Mouse (Mus musculus): ENCODE data around the gene Pigq.
A peak's percentile ranks its signal among the peaks of the same experiment; 100 is the strongest.

Gene Pigq

DNA sequence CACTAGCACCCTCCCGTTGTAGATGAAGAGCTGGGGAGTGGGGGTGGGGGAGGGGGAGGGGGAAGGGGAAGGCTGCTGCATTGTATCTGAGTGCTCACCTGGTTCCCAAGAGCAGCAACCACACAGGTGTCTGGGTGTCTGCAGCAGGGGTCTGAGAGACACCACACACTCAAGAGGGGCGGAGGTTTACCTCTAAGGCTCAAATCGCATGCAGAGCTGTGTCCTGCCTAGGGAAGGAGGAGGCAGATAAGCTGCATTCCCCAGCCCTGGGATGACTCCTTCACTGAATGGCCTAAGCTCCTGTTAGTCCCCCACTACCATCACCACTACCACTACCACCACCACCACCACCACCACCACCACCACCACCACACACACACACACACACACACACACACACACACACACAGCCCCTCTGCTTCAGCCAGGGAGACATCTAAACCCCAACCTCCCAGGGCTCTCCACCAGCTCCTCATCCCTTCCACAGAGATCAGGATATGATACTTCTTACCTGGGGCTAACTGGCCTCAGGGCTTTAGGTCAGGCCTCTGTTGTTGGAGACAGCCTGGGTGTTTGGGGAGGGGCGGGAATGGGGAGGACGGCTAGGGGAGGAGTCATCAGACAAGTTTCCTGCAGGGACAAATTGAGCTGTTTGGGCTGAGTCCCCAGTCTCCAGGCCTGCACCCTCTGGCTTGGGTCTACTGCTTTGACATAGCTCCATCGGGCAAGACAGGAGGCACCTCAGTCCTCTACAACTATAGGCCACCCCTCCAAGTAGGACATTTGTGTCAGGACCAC is at the start of gene Pigq, which contains the start of gene Nhlrc4:
Gene Pigq (minus strand): TSS at position 571 of the 798 bp plus-strand sequence.
Gene Nhlrc4 (minus strand): TSS at position 596 of the 798 bp plus-strand sequence.
- no peak for DNase-seq (ENCODE audit: low spot score in 2 of 2)

DNA sequence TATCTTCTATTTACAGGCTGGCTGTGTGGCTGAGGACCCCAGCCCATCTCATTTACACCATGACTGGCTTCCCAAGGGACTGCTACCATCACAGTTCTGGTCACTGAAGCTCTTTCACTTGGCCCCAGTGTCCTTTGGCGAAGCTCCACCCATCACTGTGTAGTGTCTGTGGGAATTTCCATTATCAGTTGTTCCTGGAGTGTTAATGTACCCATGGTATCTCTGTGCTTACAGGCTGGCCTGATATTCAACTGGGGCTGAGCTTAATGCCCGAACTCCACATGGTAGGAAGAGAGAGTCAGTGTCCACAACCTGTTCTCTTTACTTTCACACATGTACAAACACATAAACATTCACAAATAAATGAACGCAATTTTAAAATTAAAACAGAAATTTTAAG is 48.8 kb upstream of the Pigq start:
- no peak for DNase-seq (ENCODE audit: low spot score in 2 of 2)

DNA sequence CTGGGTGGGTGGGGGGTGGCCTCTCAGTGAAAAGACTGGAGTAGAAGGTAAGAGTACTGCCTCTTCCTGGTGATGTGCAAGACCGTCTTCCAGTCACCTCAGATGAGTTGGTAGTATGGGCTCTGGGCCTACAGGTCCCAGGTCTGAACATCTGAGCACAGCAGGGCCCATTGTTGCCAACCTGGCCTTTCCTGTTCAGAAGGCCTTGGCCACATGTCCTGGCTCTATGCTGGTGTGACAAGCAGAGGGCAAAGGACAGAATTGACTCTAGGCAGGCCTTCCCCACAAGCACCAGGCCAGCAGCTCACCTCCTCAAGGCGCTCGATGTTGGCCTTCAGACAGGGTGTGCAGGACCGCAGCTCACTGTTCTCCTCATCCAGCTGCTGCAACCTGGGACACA is 47.5 kb upstream of the Pigq start:
- DNase-seq (ENCODE audit: low spot score in 2 of 2), result no peak

- DNase-seq (ENCODE audit: low spot score in 2 of 2), result no peak
Measured at GRCm38 (mm10) chr17:25990331-25990730, 45.6 kb upstream of the Pigq start.

GRCm38 (mm10) chr17:25985306-25986294 is 40.9 kb upstream of the Pigq start, which contains the start of gene Capn15:
Gene Capn15, minus strand, starts transcription at chr17:25985796.
- DNase-seq (ENCODE audit: low spot score in 2 of 2), result peak; percentile 95 to 97

DNA sequence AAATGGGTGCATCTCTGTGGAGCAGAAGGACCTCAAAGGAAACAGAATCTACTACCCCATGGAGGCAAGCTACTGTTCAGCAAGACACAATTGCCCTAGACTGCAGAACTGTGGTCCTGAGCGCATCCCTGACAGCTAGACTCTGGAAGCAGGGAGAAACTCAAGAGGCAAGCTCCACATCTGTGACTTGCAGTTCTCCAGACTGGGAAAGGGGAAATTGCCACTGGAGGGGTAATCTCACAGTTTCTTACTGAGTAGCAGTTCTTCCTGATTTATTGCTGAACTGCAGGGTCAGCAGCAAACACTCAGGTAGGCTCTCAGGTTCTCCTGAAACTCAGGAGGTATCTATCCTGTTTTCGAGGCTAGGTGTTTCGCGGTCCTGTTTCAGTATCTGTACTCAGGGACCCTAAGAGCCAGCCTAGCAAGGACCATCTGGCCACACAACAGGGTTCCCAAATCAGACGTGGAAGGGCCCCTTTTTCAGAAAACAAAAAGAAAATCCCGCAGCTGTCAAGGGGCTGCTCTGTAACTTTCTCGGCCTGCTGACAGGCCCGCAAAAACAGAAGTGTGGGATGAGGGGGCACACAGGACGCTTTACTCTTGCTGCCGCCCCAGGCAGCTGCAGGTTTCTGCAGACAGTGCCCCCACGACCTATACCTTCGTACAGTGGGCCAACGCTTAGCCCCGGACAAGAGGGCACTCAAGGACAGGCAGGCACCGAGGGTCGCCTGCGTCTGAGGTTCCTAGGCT is 40.0 kb upstream of the Pigq start:
- no peak for DNase-seq (ENCODE audit: low spot score in 2 of 2)

DNA sequence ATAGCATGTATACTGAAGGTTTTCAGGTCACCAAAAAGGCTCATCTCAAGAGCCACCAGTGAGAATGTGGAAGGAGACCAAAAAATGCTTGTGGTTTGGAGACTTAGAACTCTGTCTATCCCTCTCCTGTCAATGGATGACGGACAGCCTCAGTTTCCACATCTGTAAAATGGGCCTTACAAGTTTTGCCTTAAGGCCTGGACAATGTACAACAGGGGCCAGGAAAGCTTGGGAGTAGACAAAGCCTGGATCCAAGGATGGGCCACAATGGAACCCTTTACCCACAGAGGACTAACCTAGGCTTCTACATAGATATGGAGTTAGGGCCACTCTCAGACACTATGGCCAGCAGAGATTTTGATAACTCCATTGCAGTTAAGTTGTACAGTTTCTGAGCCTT is 39.3 kb upstream of the Pigq start:
- DNase-seq (ENCODE audit: low spot score in 2 of 2), result no peak

DNA sequence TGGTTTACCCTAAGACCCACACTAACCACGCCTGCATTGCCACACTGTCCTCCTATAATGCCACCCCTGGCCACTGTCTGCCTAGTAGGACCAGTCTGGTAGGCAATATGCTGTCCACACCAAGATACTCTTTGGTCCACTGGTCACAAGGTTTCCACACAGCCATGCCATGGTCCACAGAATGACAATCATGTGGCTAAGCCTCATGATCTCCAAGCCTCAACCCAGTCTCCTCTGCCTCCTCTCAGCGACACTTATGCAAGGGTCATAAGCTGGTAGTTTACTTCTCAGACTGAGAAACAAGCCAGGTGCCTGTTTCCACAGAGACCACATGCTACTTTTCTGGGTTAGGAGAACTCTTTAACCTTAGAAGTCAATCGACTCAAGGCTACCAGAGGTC is 38.2 kb upstream of the Pigq start:
- DNase-seq (ENCODE audit: low spot score in 2 of 2), result no peak

GRCm38 (mm10) chr17:25980854-25981253 is 36.1 kb upstream of the Pigq start:
- DNase-seq (ENCODE audit: low spot score in 2 of 2), result peak; percentile 29 to 49

DNA sequence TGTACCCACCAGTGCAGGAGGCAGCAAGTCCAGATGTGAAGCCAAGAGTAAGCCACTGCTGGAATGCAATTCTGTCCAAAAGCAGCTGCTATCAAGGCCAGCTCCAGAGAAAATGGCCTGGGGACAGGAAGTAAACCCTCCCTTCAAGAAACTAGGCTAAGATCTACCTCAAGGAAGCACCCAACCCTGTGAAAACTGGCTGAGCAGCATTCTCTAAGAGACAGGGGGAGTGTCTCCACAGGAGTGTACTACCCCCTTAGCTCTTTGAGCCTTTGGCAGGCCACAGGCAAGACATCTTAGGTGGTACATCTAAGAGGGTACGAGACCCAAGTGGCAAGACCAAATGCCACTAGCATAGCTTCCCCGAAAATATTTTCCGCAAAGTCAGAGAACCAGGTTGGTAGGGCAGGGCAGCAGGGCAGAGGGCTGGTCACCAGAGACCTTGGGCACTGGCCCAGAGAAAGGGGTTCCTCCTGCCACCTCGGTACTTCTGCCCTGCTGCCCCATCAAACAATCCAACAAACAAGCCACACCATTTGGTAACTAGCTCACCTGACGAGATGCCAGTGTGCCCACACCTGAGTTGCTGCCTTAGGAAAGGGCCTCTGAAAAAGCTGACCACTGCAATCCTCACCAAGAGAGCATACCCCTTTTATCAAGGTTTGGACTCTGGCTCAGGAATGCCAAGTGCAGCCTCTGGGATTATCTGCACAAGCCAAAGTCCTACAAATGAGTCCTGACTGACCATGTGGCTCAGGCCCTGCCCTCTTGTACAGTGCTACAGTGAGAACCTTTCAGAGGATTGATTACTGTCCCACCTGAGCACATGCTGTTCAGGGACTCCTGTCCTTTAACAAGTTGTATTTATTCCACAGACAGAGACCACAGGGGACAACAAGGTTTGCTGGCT is 35.3 kb upstream of the Pigq start:
- no peak for DNase-seq (ENCODE audit: low spot score in 2 of 2)

DNA sequence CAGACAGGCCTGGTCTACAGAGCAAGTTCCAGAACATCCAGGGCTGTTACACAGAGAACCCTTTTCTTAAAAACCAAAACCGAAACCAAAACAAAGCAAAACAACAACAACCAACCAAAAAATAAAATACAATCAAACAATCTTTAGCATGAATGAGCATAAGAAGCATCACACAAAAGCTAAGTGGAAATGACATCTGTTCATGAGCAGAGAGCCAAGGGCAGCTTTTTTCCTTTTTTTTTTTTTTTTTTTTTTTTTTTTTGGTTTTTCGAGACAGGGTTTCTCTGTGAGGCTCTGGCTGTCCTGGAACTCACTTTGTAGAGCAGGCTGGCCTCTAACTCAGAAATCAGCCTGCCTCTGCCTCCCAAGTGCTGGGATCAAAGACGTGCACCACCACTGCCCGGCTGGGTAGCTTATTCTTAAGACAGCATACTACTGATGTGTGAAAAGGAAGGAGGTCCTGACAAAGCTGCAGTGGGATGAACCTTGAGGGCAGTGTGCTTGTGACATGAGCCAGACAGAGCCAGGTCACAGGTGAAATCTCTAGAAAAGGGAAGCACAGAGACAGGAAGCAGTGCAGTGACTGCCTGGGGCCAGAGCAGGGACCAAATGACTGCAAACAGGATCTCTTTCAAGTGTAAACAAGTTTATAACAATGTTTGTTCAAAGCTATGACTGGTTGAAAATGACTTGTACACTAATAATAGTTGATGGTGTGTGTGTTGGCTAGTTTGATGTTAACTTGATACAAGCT is 26.4 kb upstream of the Pigq start:
- no peak for DNase-seq (ENCODE audit: low spot score in 2 of 2)

DNA sequence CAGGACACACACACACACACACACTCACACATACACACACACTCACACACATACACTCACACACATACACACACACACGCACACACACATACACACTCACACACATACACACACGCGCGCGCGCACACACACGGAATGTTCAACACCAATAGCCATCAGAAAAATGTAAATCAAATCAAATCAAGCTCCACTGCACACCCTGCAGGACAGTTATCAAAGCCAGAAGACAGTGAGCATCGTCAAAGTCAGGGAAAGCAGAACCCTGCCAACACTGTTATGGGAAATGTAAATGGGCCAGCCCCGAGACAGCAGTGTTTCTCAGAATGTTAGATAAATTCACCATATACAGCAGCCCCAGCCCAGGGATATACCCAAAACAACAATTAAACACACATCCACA is 25.7 kb upstream of the Pigq start:
- DNase-seq (ENCODE audit: low spot score in 2 of 2), result no peak

DNA sequence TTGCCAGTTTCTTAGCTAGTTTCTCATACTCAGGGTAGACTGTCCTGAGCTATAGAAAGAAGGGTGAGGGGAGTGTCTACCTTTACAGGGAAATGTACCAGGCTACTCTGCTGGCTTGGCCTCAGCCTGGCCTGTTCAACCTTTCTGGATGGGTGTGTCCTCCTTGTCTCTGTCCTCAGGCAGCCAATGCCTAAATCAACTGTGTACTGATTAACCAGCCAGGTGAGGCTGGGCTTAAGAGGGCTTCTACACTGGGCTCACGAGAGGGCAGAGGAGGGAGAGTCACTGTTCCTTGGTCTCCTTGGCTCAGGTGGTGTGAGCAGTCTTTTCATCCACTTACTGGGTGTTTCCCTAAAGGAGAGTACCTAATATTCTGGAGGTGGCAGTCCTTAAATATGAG is 23.4 kb upstream of the Pigq start:
- no peak for DNase-seq (ENCODE audit: low spot score in 2 of 2)

GRCm38 (mm10) chr17:25967652-25968051 is 22.9 kb upstream of the Pigq start:
- DNase-seq (ENCODE audit: low spot score in 2 of 2), result no peak

GRCm38 (mm10) chr17:25964271-25964670 is 19.5 kb upstream of the Pigq start:
- DNase-seq (ENCODE audit: low spot score in 2 of 2), result no peak

DNA sequence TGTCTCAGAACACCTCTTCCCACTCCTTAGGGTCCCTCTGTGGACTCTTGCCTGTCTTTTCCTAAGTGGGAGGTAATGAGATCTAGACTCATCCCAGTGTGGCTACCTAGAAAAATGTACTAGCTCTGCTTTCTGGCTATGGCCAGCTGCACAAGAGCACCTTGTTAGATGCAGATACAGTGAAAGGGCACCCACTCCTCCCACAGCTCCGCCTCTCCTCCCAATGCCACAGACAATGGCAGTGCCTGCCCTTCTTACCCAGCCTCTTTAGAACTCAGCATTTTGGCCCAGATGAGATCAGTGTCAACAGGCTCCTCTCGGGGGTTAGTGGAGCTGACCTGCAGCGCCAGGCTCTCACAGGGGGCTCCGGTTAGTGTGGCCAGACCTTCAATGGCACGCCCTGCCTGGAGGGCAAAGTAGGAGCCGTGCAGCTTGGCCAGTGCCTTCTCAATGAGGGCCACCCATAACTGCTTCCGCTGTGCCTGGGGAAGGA is 17.7 kb upstream of the Pigq start:
- no peak for DNase-seq (ENCODE audit: low spot score in 2 of 2)

DNA sequence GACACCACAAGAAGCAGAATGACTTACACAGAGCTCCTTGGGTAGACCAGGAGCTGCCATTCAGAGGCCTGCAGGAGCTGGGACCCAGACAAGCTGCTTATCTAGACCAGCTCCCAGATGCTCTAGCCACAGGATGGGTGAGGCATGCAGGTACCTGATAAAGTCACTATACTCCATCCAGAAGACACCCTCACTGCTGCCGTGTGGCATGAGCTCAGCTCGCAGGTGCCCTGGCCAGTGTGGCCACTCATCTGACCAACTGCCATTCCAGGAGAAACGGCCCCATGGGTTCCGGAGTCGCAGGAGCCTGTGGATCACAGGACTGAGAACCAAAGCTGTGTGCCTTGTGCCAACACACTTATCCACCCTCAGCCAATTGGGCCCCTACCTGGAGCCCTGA is 16.8 kb upstream of the Pigq start:
- no peak for DNase-seq (ENCODE audit: low spot score in 2 of 2)

DNA sequence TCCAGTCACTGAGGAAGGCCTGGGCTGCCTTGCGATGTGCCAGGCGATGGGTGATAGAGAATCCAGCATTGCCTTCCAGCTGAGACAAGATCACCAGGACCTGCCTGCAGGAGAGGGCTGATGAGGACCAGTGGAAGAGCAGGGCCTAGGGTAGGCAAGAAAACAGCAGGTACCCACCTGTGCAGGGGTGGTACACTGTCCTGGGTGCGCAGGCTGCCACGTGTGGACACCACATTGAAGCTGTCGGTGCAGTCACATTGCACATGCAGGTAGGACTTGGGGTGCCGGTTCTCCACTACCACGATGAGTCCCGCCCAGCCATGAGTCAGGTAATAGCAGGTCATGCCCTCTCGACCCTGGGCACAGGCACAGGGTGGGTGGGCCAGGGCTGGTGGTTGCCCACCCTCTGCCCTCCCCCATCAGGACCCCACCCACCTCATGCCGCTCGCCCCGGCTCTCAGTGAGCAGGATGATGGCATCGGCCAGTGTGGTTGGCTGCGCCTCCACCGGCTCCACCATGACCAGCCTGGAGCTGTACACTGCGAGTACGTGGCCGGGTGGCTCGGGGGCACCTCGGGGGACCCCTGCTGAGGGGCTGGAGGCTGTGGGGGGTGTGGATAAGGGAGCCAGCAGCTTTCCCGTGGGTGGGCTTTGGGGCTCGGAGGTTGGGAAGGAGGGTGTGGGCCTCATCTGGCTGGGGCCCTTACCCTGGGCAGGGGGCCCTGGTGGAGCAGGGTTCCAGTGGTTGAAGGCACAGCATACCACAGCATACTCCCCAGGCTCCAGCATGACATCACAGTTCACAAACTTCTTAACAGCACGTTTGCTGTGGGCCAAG is 15.1 kb upstream of the Pigq start:
- no peak for DNase-seq (ENCODE audit: low spot score in 2 of 2)

Measured in right cerebral cortex, postnatal 36 days (tissue).